Mouse (Mus musculus) midbrain, embryonic 13.5 days (tissue): Measurements from ENCODE around the gene Ube2t. TPM values are rescaled to one million over a fixed set of nuclear protein-coding genes. Genes with fewer than 3 reads are reported as not detected.

Experiments
- ATAC-seq: fragments of 200-750 bp; cut with Nextera tagmentation; 2 replicates; pipeline ENCODE4 v1.8.0; 2017; ENCODE audit warnings: mild to moderate bottlenecking, moderate TSS enrichment, moderate library complexity
- H3K27ac ChIP-seq: fragments of 300-500 bp; sonication (generic); 2 replicates; pipeline ENCODE4 v1.5.1; 2015; ENCODE audit warnings: inconsistent platforms, mild to moderate bottlenecking, moderate library complexity
- H3K27me3 ChIP-seq: fragments of 300-500 bp; sonication (generic); 2 replicates; pipeline ENCODE4 v1.6.1; 2015; ENCODE audit warnings: mild to moderate bottlenecking, inconsistent platforms
- H3K36me3 ChIP-seq: fragments of 300-500 bp; sonication (generic); 2 replicates; pipeline ENCODE4 v1.6.1; 2015; ENCODE audit warnings: mild to moderate bottlenecking, inconsistent platforms
- H3K4me1 ChIP-seq: fragments of 300-500 bp; sonication (generic); replicated peaks from 2 replicates; pipeline ENCODE4 v1.6.1; 2015; ENCODE audit warnings: inconsistent platforms
- H3K4me2 ChIP-seq: fragments of 300-500 bp; sonication (generic); replicated peaks from 2 replicates; pipeline ENCODE4 v1.6.1; 2015; ENCODE audit warnings: moderate library complexity, mild to moderate bottlenecking, inconsistent platforms
- H3K4me3 ChIP-seq: fragments of 300-500 bp; sonication (generic); replicated peaks from 2 replicates; pipeline ENCODE4 v1.5.1; 2015; ENCODE audit warnings: mild to moderate bottlenecking, inconsistent platforms
- H3K9ac ChIP-seq: fragments of 300-500 bp; sonication (generic); replicated peaks from 2 replicates; pipeline ENCODE4 v1.6.1; 2015; ENCODE audit warnings: mild to moderate bottlenecking, inconsistent platforms
- H3K9me3 ChIP-seq: fragments of 300-500 bp; sonication (generic); 2 replicates; pipeline ENCODE4 v1.6.1; 2016; ENCODE audit warnings: mild to moderate bottlenecking, inconsistent platforms
- WGBS: fragments of 180-500 bp; shearing (Covaris S2); methylation state at CpG from one replicate; pipeline ENCODE4 v1.1.7; 2015; 5-methylcytosine and 5-hydroxymethylcytosine counted together
- polyA plus RNA-seq: library from polyadenylated mRNA; unstranded; fragments of >200 nt; fragmentation: Nextera tagmentation; extraction: Ambion mirVana; gene quantifications from 2 replicates; pipeline ENCODE4 v1.2.1, GENCODE M21; 2015

Ube2t gene
- polyA plus RNA-seq, 1 experiment from 2014 or later, result 21.8 TPM

GRCm38 (mm10) chr1:134996471-134996870 lies 34.1 kb downstream of the Ube2t start:
- H3K4me1 ChIP-seq, result peaks cover 6% of the 10 kb centered on the region
- no peak overlapping the region for H3K27ac ChIP-seq
- H3K4me2 ChIP-seq, result no peak overlapping the region
- no peak overlapping the region for H3K4me3 ChIP-seq
- WGBS, result 89% methylated on average over 7 of the region's 7 CpGs
- no peak for ATAC-seq
- H3K9ac ChIP-seq, result no peak overlapping the region
- H3K36me3 ChIP-seq, result no peaks in the 10 kb centered on the region
- H3K9me3 ChIP-seq, result no peaks in the 10 kb centered on the region
- H3K27me3 ChIP-seq, result 0 out of 2 replicates have a peak, but pooled peaks cover 5% of the 10 kb centered on the region

GRCm38 (mm10) chr1:134997568-134997967 lies 35.2 kb downstream of the Ube2t start:
- H3K36me3 ChIP-seq, result no peaks in the 10 kb centered on the region
- 81% methylated on average over 5 of the region's 5 CpGs for WGBS
- no peak overlapping the region for H3K4me3 ChIP-seq
- H3K9me3 ChIP-seq, result no peaks in the 10 kb centered on the region
- ATAC-seq, result no peak
- no peak overlapping the region for H3K27ac ChIP-seq
- H3K4me2 ChIP-seq, result no peak overlapping the region
- H3K27me3 ChIP-seq, result 0 out of 2 replicates have a peak, but pooled peaks cover 5% of the 10 kb centered on the region
- H3K4me1 ChIP-seq, result peaks cover 6% of the 10 kb centered on the region
- H3K9ac ChIP-seq, result no peak overlapping the region

GRCm38 (mm10) chr1:134998231-134998630 lies 35.9 kb downstream of the Ube2t start:
- no peak overlapping the region for H3K4me2 ChIP-seq
- WGBS, result 87% methylated on average over 8 of the region's 8 CpGs
- no peaks in the 10 kb centered on the region for H3K36me3 ChIP-seq
- no peak overlapping the region for H3K4me3 ChIP-seq
- H3K27me3 ChIP-seq, result 0 out of 2 replicates have a peak, but pooled peaks cover 5% of the 10 kb centered on the region
- no peak for ATAC-seq
- H3K4me1 ChIP-seq, result peaks cover 8% of the 10 kb centered on the region
- no peak overlapping the region for H3K27ac ChIP-seq
- H3K9me3 ChIP-seq, result no peaks in the 10 kb centered on the region
- H3K9ac ChIP-seq, result no peak overlapping the region

GRCm38 (mm10) chr1:135000527-135000926 lies 38.2 kb downstream of the Ube2t start:
- Histone ChIP-seq H3K4me2 (no peak overlapping the region), H3K4me1 (peaks cover 7% of the 10 kb centered on the region), H3K36me3 (no peaks in the 10 kb centered on the region), H3K4me3 (no peak overlapping the region), H3K9ac (no peak overlapping the region), H3K9me3 (no peaks in the 10 kb centered on the region), H3K27me3 (no peaks in the 10 kb centered on the region), H3K27ac (no peak overlapping the region)
- WGBS, result 84% methylated on average over 9 of the region's 9 CpGs
- ATAC-seq, result no peak

- no peak overlapping the region for H3K27ac ChIP-seq
- no peak overlapping the region for H3K4me3 ChIP-seq
- no peaks in the 10 kb centered on the region for H3K36me3 ChIP-seq
- no peaks in the 10 kb centered on the region for H3K9me3 ChIP-seq
- peak; percentile 78 for ATAC-seq
- no peak overlapping the region for H3K4me2 ChIP-seq
- no peak overlapping the region for H3K9ac ChIP-seq
- 40% methylated on average over 4 of the region's 4 CpGs for WGBS
- H3K4me1 ChIP-seq, result peaks cover 4% of the 10 kb centered on the region; the same call in 1 of the 2 replicates
- H3K27me3 ChIP-seq, result no peaks in the 10 kb centered on the region
Observed at GRCm38 (mm10) chr1:135003346-135003745, 41.0 kb downstream of the Ube2t start.

GRCm38 (mm10) chr1:135005696-135006095 lies 43.3 kb downstream of the Ube2t start:
- H3K27ac ChIP-seq, result no peak overlapping the region
- no peak overlapping the region for H3K4me3 ChIP-seq
- H3K4me1 ChIP-seq, result peaks cover 4% of the 10 kb centered on the region; the same call in 1 of the 2 replicates
- WGBS, result 74% methylated on average over 7 of the region's 7 CpGs
- no peak overlapping the region for H3K4me2 ChIP-seq
- H3K36me3 ChIP-seq, result no peaks in the 10 kb centered on the region
- no peaks in the 10 kb centered on the region for H3K9me3 ChIP-seq
- ATAC-seq, result no peak
- no peaks in the 10 kb centered on the region for H3K27me3 ChIP-seq
- H3K9ac ChIP-seq, result no peak overlapping the region

GRCm38 (mm10) chr1:135009833-135010232 lies 47.5 kb downstream of the Ube2t start:
- no peak for ATAC-seq
- H3K27ac ChIP-seq, result no peak overlapping the region
- H3K36me3 ChIP-seq, result no peaks in the 10 kb centered on the region
- no peak overlapping the region for H3K4me3 ChIP-seq
- peaks cover 2% of the 10 kb centered on the region; the same call in 1 of the 2 replicates for H3K4me1 ChIP-seq
- no peaks in the 10 kb centered on the region for H3K27me3 ChIP-seq
- no peak overlapping the region for H3K4me2 ChIP-seq
- WGBS, result 83% methylated on average over 3 of the region's 3 CpGs
- no peaks in the 10 kb centered on the region for H3K9me3 ChIP-seq
- H3K9ac ChIP-seq, result no peak overlapping the region

- Histone ChIP-seq H3K27me3 (no peaks in the 10 kb centered on the region), H3K4me3 (no peak overlapping the region), H3K4me2 (no peak overlapping the region), H3K4me1 (peaks cover 5% of the 10 kb centered on the region; the same call in 1 of the 2 replicates), H3K27ac (no peak overlapping the region), H3K9ac (no peak overlapping the region), H3K36me3 (no peaks in the 10 kb centered on the region), H3K9me3 (no peaks in the 10 kb centered on the region)
- 90% methylated on average over 5 of the region's 5 CpGs for WGBS
- ATAC-seq, result no peak
Observed at GRCm38 (mm10) chr1:135011912-135012311, 49.5 kb downstream of the Ube2t start.

- no peaks in the 10 kb centered on the region for H3K36me3 ChIP-seq
- no peak overlapping the region for H3K4me3 ChIP-seq
- H3K27me3 ChIP-seq, result no peaks in the 10 kb centered on the region
- H3K27ac ChIP-seq, result no peak overlapping the region
- H3K4me2 ChIP-seq, result no peak overlapping the region
- WGBS, result 79% methylated on average over 9 of the region's 9 CpGs
- no peak overlapping the region for H3K9ac ChIP-seq
- H3K4me1 ChIP-seq, result peaks cover 5% of the 10 kb centered on the region; the same call in 1 of the 2 replicates
- no peak for ATAC-seq
- no peaks in the 10 kb centered on the region for H3K9me3 ChIP-seq
Observed at GRCm38 (mm10) chr1:135012472-135012871, 50.1 kb downstream of the Ube2t start.

- Histone ChIP-seq H3K4me3 (no peak overlapping the region), H3K4me2 (no peak overlapping the region), H3K27ac (no peak overlapping the region), H3K27me3 (no peaks in the 10 kb centered on the region), H3K9me3 (no peaks in the 10 kb centered on the region), H3K4me1 (peaks cover 22% of the 10 kb centered on the region), H3K36me3 (no peaks in the 10 kb centered on the region), H3K9ac (no peak overlapping the region)
- 46% methylated on average over 10 of the region's 10 CpGs for WGBS
- ATAC-seq, result no peak
Observed at GRCm38 (mm10) chr1:135014921-135015445, 52.6 kb downstream of the Ube2t start.

GRCm38 (mm10) chr1:135016907-135017655 lies 54.7 kb downstream of the Ube2t start:
- WGBS, result 81% methylated on average over 10 of the region's 10 CpGs
- H3K4me2 ChIP-seq, result no peak overlapping the region
- no peak overlapping the region for H3K9ac ChIP-seq
- H3K27ac ChIP-seq, result no peak overlapping the region
- no peaks in the 10 kb centered on the region for H3K27me3 ChIP-seq
- ATAC-seq, result no peak
- H3K9me3 ChIP-seq, result no peaks in the 10 kb centered on the region
- H3K4me1 ChIP-seq, result peaks cover 31% of the 10 kb centered on the region
- no peak overlapping the region for H3K4me3 ChIP-seq
- no peaks in the 10 kb centered on the region for H3K36me3 ChIP-seq

GRCm38 (mm10) chr1:135017656-135018015 lies 55.3 kb downstream of the Ube2t start:
- 94% methylated on average over 2 of the region's 2 CpGs for WGBS

More at GRCm38 (mm10) chr1:135017656-135018015, 55.3 kb downstream of the Ube2t start:
- H3K9ac ChIP-seq, result no peak overlapping the region
- no peak overlapping the region for H3K4me3 ChIP-seq
- ATAC-seq, result no peak
- H3K27me3 ChIP-seq, result no peaks in the 10 kb centered on the region
- H3K4me1 ChIP-seq, result peaks cover 31% of the 10 kb centered on the region
- H3K36me3 ChIP-seq, result no peaks in the 10 kb centered on the region
- H3K4me2 ChIP-seq, result no peak overlapping the region
- H3K27ac ChIP-seq, result no peak overlapping the region
- H3K9me3 ChIP-seq, result no peaks in the 10 kb centered on the region
